Mouse (Mus musculus): ENCODE data around the gene Fgfr2. TPM values are rescaled to one million over a fixed set of nuclear protein-coding genes. Genes with fewer than 3 reads are reported as not detected.
A peak's percentile ranks its signal among the peaks of the same experiment; 100 is the strongest.

Gene Fgfr2
- polyA plus RNA-seq, 1 experiment from 2014 or later = 11.4 TPM

- Histone ChIP-seq H3K4me2 (ENCODE audit: low read depth, low read length) (no peak overlapping the region), H3K9me3 (replicated peaks; ENCODE audit: control insufficient read depth, low read length) (no peaks in the 10 kb centered on the region), H3K4me1 (ENCODE audit: control insufficient read depth, low read depth, low read length) (no peaks in the 10 kb centered on the region; the same call in 1 of the 2 replicates), H3K9ac (ENCODE audit: low read depth, low read length) (no peak overlapping the region), H3K4me3 (ENCODE audit: low read depth, low read length) (no peak overlapping the region), H3K27ac (ENCODE audit: low read length) (no peak overlapping the region), H3K27me3 (ENCODE audit: control insufficient read depth, insufficient read depth, low read depth, low read length) (no peaks in the 10 kb centered on the region), H3K36me3 (ENCODE audit: control insufficient read depth, insufficient read depth) (no peaks in the 10 kb centered on the region)
- no peak for ATAC-seq (ENCODE audit: low read depth)
- 61% methylated on average over 1 of the region's 1 CpGs for WGBS (ENCODE audit: insufficient replicate concordance)
Measured at GRCm38 (mm10) chr7:132328648-132329047, 794.5 kb downstream of the Fgfr2 start.

GRCm38 (mm10) chr7:132325549-132326331 is 797.4 kb downstream of the Fgfr2 start:
- no peaks in the 10 kb centered on the region for H3K27me3 ChIP-seq (ENCODE audit: control insufficient read depth, insufficient read depth, low read depth, low read length)
- no peak overlapping the region for H3K27ac ChIP-seq (ENCODE audit: low read length)
- H3K4me2 ChIP-seq (ENCODE audit: low read depth, low read length) = no peak overlapping the region
- ATAC-seq (ENCODE audit: low read depth) = no peak
- H3K9ac ChIP-seq (ENCODE audit: low read depth, low read length) = no peak overlapping the region
- H3K4me1 ChIP-seq (ENCODE audit: control insufficient read depth, low read depth, low read length) = no peaks in the 10 kb centered on the region; the same call in 1 of the 2 replicates
- no peak overlapping the region for H3K4me3 ChIP-seq (ENCODE audit: low read depth, low read length)
- H3K36me3 ChIP-seq (ENCODE audit: control insufficient read depth, insufficient read depth) = no peaks in the 10 kb centered on the region
- WGBS (ENCODE audit: insufficient replicate concordance) = 18% methylated on average over 5 of the region's 5 CpGs
- no peaks in the 10 kb centered on the region for H3K9me3 ChIP-seq (replicated peaks; ENCODE audit: control insufficient read depth, low read length)

GRCm38 (mm10) chr7:132323430-132323829 is 799.7 kb downstream of the Fgfr2 start:
- H3K4me3 ChIP-seq (ENCODE audit: low read depth, low read length) = no peak overlapping the region
- 26% methylated on average over 5 of the region's 5 CpGs for WGBS (ENCODE audit: insufficient replicate concordance)
- no peak overlapping the region for H3K4me2 ChIP-seq (ENCODE audit: low read depth, low read length)
- peak; percentile 32; the same call in 1 of the 2 replicates for ATAC-seq (ENCODE audit: low read depth)
- no peak overlapping the region for H3K9ac ChIP-seq (ENCODE audit: low read depth, low read length)
- no peaks in the 10 kb centered on the region for H3K9me3 ChIP-seq (replicated peaks; ENCODE audit: control insufficient read depth, low read length)
- peak overlapping the region; percentile 8; the same call in 1 of the 2 replicates for H3K27ac ChIP-seq (ENCODE audit: low read length)
- H3K4me1 ChIP-seq (ENCODE audit: control insufficient read depth, low read depth, low read length) = no peaks in the 10 kb centered on the region; the same call in 1 of the 2 replicates
- no peaks in the 10 kb centered on the region for H3K36me3 ChIP-seq (ENCODE audit: control insufficient read depth, insufficient read depth)
- no peaks in the 10 kb centered on the region for H3K27me3 ChIP-seq (ENCODE audit: control insufficient read depth, insufficient read depth, low read depth, low read length)

GRCm38 (mm10) chr7:132321392-132321958 is 801.7 kb downstream of the Fgfr2 start:
- no peak for ATAC-seq (ENCODE audit: low read depth)
- Histone ChIP-seq H3K27ac (ENCODE audit: low read length) (no peak overlapping the region), H3K27me3 (ENCODE audit: control insufficient read depth, insufficient read depth, low read depth, low read length) (peaks cover 11% of the 10 kb centered on the region), H3K4me2 (ENCODE audit: low read depth, low read length) (no peak overlapping the region), H3K9me3 (replicated peaks; ENCODE audit: control insufficient read depth, low read length) (no peaks in the 10 kb centered on the region), H3K4me3 (ENCODE audit: low read depth, low read length) (no peak overlapping the region), H3K36me3 (ENCODE audit: control insufficient read depth, insufficient read depth) (no peaks in the 10 kb centered on the region), H3K9ac (ENCODE audit: low read depth, low read length) (no peak overlapping the region), H3K4me1 (ENCODE audit: control insufficient read depth, low read depth, low read length) (peaks cover 3% of the 10 kb centered on the region; the same call in 1 of the 2 replicates)
- WGBS (ENCODE audit: insufficient replicate concordance) = 52% methylated on average over 2 of the region's 2 CpGs

- peaks cover 15% of the 10 kb centered on the region for H3K4me1 ChIP-seq (ENCODE audit: control insufficient read depth, low read depth, low read length)
- peak within 1 kb of the TSS; percentile 69 for H3K4me2 ChIP-seq (ENCODE audit: low read depth, low read length)
- peaks cover 25% of the 10 kb centered on the region for H3K27me3 ChIP-seq (ENCODE audit: control insufficient read depth, insufficient read depth, low read depth, low read length)
- H3K9me3 ChIP-seq (replicated peaks; ENCODE audit: control insufficient read depth, low read length) = no peaks in the 10 kb centered on the region
- no peaks in the 10 kb centered on the region for H3K36me3 ChIP-seq (ENCODE audit: control insufficient read depth, insufficient read depth)
- H3K4me3 ChIP-seq (ENCODE audit: low read depth, low read length) = peak within 1 kb of the TSS; percentile 67
- peak; percentile 52 for ATAC-seq (ENCODE audit: low read depth)
- peak within 1 kb of the TSS; percentile 80 for H3K27ac ChIP-seq (ENCODE audit: low read length)
- peak within 1 kb of the TSS; percentile 62 for H3K9ac ChIP-seq (ENCODE audit: low read depth, low read length)
- under 1% methylated on average over 34 of the region's 34 CpGs for WGBS (ENCODE audit: insufficient replicate concordance)
Measured at GRCm38 (mm10) chr7:132317036-132317541, 806.1 kb downstream of the Fgfr2 start, which contains the start of gene Chst15. Gene Chst15, minus strand, starts transcription at chr7:132317228.

GRCm38 (mm10) chr7:132316101-132317035 is 806.8 kb downstream of the Fgfr2 start:
- peak; percentile 53 for ATAC-seq (ENCODE audit: low read depth)
- no peaks in the 10 kb centered on the region for H3K9me3 ChIP-seq (replicated peaks; ENCODE audit: control insufficient read depth, low read length)
- H3K36me3 ChIP-seq (ENCODE audit: control insufficient read depth, insufficient read depth) = no peaks in the 10 kb centered on the region
- peaks cover 15% of the 10 kb centered on the region for H3K4me1 ChIP-seq (ENCODE audit: control insufficient read depth, low read depth, low read length)
- H3K9ac ChIP-seq (ENCODE audit: low read depth, low read length) = peak overlapping the region; percentile 62
- peak overlapping the region; percentile 67 for H3K4me3 ChIP-seq (ENCODE audit: low read depth, low read length)
- peak overlapping the region; percentile 80 for H3K27ac ChIP-seq (ENCODE audit: low read length)
- peak overlapping the region; percentile 69 for H3K4me2 ChIP-seq (ENCODE audit: low read depth, low read length)
- under 1% methylated on average over 79 of the region's 79 CpGs for WGBS (ENCODE audit: insufficient replicate concordance)
- H3K27me3 ChIP-seq (ENCODE audit: control insufficient read depth, insufficient read depth, low read depth, low read length) = peaks cover 25% of the 10 kb centered on the region

GRCm38 (mm10) chr7:132315149-132316091 is 807.7 kb downstream of the Fgfr2 start:
- Histone ChIP-seq H3K27ac (ENCODE audit: low read length) (peak overlapping the region; percentile 50), H3K27me3 (ENCODE audit: control insufficient read depth, insufficient read depth, low read depth, low read length) (peaks cover 25% of the 10 kb centered on the region), H3K36me3 (ENCODE audit: control insufficient read depth, insufficient read depth) (no peaks in the 10 kb centered on the region), H3K4me3 (ENCODE audit: low read depth, low read length) (peak overlapping the region; percentile 67), H3K4me2 (ENCODE audit: low read depth, low read length) (peak overlapping the region; percentile 69), H3K4me1 (ENCODE audit: control insufficient read depth, low read depth, low read length) (peaks cover 15% of the 10 kb centered on the region), H3K9ac (ENCODE audit: low read depth, low read length) (peak overlapping the region; percentile 62), H3K9me3 (replicated peaks; ENCODE audit: control insufficient read depth, low read length) (no peaks in the 10 kb centered on the region)
- 2% methylated on average over 49 of the region's 51 CpGs for WGBS (ENCODE audit: insufficient replicate concordance)
- ATAC-seq (ENCODE audit: low read depth) = peak; percentile 27; the same call in 1 of the 2 replicates

- peaks cover 23% of the 10 kb centered on the region for H3K27me3 ChIP-seq (ENCODE audit: control insufficient read depth, insufficient read depth, low read depth, low read length)
- H3K9me3 ChIP-seq (replicated peaks; ENCODE audit: control insufficient read depth, low read length) = no peaks in the 10 kb centered on the region
- H3K27ac ChIP-seq (ENCODE audit: low read length) = no peak overlapping the region
- ATAC-seq (ENCODE audit: low read depth) = no peak
- H3K9ac ChIP-seq (ENCODE audit: low read depth, low read length) = no peak overlapping the region
- H3K36me3 ChIP-seq (ENCODE audit: control insufficient read depth, insufficient read depth) = no peaks in the 10 kb centered on the region
- no peak overlapping the region for H3K4me3 ChIP-seq (ENCODE audit: low read depth, low read length)
- H3K4me1 ChIP-seq (ENCODE audit: control insufficient read depth, low read depth, low read length) = peaks cover 16% of the 10 kb centered on the region
- H3K4me2 ChIP-seq (ENCODE audit: low read depth, low read length) = no peak overlapping the region
- 35% methylated on average over 8 of the region's 8 CpGs for WGBS (ENCODE audit: insufficient replicate concordance)
Measured at GRCm38 (mm10) chr7:132312396-132312795, 810.8 kb downstream of the Fgfr2 start.
